Mouse (Mus musculus) liver, embryonic 11.5 days (tissue): ENCODE data around the gene Ccdc170. TPM values are rescaled to one million over a fixed set of nuclear protein-coding genes. Genes with fewer than 3 reads are reported as not detected.

Source experiments
- ATAC-seq: fragments of 200-750 bp; cut with Nextera tagmentation; replicated peaks from 2 replicates; pipeline ENCODE4 v1.8.0; 2017; ENCODE audit warnings: moderate number of reproducible peaks, mild to moderate bottlenecking, moderate TSS enrichment, moderate library complexity; ENCODE audit not compliant: low FRiP score
- DNase-seq: peaks from one replicate; pipeline ENCODE4 v3.0.0-alpha.2; 2017; ENCODE audit warnings: low spot score
- H3K27ac ChIP-seq: fragments of 300-500 bp; sonication (generic); 2 replicates; pipeline ENCODE4 v1.5.1; 2014; ENCODE audit warnings: mild to moderate bottlenecking, low read depth, low read length, control low read depth
- H3K27me3 ChIP-seq: fragments of 300-500 bp; sonication (generic); replicated peaks from 2 replicates; pipeline ENCODE4 v1.6.1; 2014; ENCODE audit warnings: low read length, mixed read lengths; ENCODE audit not compliant: control insufficient read depth, insufficient read depth
- H3K36me3 ChIP-seq: fragments of 300-500 bp; sonication (generic); 2 replicates; pipeline ENCODE4 v1.6.1; 2014; ENCODE audit warnings: mild to moderate bottlenecking, low read length, moderate library complexity, mixed read lengths; ENCODE audit not compliant: control insufficient read depth, insufficient read depth
- H3K4me1 ChIP-seq: fragments of 300-500 bp; sonication (generic); replicated peaks from 2 replicates; pipeline ENCODE4 v1.6.1; 2014; ENCODE audit warnings: low read length, mixed read lengths; ENCODE audit not compliant: control insufficient read depth, insufficient read depth
- H3K4me2 ChIP-seq: fragments of 300-500 bp; sonication (generic); 2 replicates; pipeline ENCODE4 v1.6.1; 2014; ENCODE audit warnings: mild to moderate bottlenecking, control low read depth, moderate library complexity
- H3K4me3 ChIP-seq: fragments of 300-500 bp; sonication (generic); 2 replicates; pipeline ENCODE4 v1.5.1; 2014; ENCODE audit warnings: low read depth, low read length, control low read depth
- H3K9ac ChIP-seq: fragments of 300-500 bp; sonication (generic); 2 replicates; pipeline ENCODE4 v1.6.1; 2014; ENCODE audit warnings: low read depth, low read length, control low read depth
- H3K9me3 ChIP-seq: fragments of 300-500 bp; sonication (generic); 2 replicates; pipeline ENCODE4 v1.6.1; 2016; ENCODE audit warnings: low read length, inconsistent platforms, mixed read lengths; ENCODE audit not compliant: control insufficient read depth
- WGBS: fragments of 180-500 bp; shearing (Covaris S2); extraction: QIAGEN DNeasy Blood & Tissue Kit; methylation state at CpG from one replicate; pipeline ENCODE4 v1.1.7; 2014; 5-methylcytosine and 5-hydroxymethylcytosine counted together
- polyA plus RNA-seq: library from polyadenylated mRNA; unstranded; fragments of >200 nt; fragmentation: Nextera tagmentation; extraction: Ambion mirVana; gene quantifications from 2 replicates; pipeline ENCODE4 v1.2.1, GENCODE M21; 2014

The Ccdc170 gene
- polyA plus RNA-seq, 1 experiment from 2014 or later = not detected

- Histone ChIP-seq H3K27ac (no peak overlapping the region), H3K9me3 (no peaks in the 10 kb centered on the region), H3K9ac (no peak overlapping the region), H3K4me1 (0 out of 2 replicates have a peak, but pooled peaks cover 6% of the 10 kb centered on the region), H3K27me3 (no peaks in the 10 kb centered on the region), H3K4me2 (no peak overlapping the region), H3K36me3 (no peaks in the 10 kb centered on the region), H3K4me3 (no peak overlapping the region)
- WGBS = 38% methylated on average over 4 of the region's 4 CpGs
- DNase-seq (no peak), ATAC-seq (no peak)
Measured at GRCm38 (mm10) chr10:4492909-4493308, 10.6 kb downstream of the Ccdc170 start.

- Histone ChIP-seq H3K27me3 (no peaks in the 10 kb centered on the region), H3K4me3 (no peak overlapping the region), H3K9me3 (no peaks in the 10 kb centered on the region), H3K4me1 (no peaks in the 10 kb centered on the region), H3K9ac (no peak overlapping the region), H3K4me2 (no peak overlapping the region), H3K36me3 (no peaks in the 10 kb centered on the region), H3K27ac (no peak overlapping the region)
- DNase-seq (no peak), ATAC-seq (no peak)
- 85% methylated on average over 8 of the region's 8 CpGs for WGBS
Measured at GRCm38 (mm10) chr10:4503251-4503650, 20.9 kb downstream of the Ccdc170 start.

DNA sequence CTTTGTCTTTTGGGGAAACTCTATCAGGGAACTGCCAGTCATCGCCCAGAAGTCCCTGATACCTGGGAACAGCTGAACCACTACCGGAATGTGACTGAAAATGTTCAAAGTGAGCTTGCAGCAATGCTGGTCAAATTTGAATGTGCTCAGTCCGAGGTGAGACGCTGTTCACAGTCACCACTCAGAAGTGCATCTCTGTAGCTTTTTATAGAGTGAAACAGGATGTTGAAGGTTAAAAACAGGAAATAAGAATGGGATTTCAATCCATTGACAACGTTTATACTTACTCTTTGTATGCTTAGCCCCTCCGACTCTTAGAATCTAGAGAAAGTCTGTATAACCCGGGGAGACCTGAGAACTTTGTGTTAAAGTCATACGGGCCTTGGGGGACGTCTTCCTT is 30.4 kb downstream of the Ccdc170 start:
- no peaks in the 10 kb centered on the region for H3K4me1 ChIP-seq
- ATAC-seq = no peak
- no peaks in the 10 kb centered on the region for H3K36me3 ChIP-seq
- no peaks in the 10 kb centered on the region for H3K9me3 ChIP-seq
- no peak overlapping the region for H3K4me3 ChIP-seq
- no peak overlapping the region for H3K9ac ChIP-seq
- H3K27ac ChIP-seq = no peak overlapping the region
- no peak overlapping the region for H3K4me2 ChIP-seq
- no peak for DNase-seq
- 70% methylated on average over 9 of the region's 9 CpGs for WGBS
- H3K27me3 ChIP-seq = no peaks in the 10 kb centered on the region

GRCm38 (mm10) chr10:4517614-4518013 is 35.3 kb downstream of the Ccdc170 start:
- 70% methylated on average over 2 of the region's 2 CpGs for WGBS
- ATAC-seq (no peak), DNase-seq (no peak)
- Histone ChIP-seq H3K36me3 (no peaks in the 10 kb centered on the region), H3K4me3 (no peak overlapping the region), H3K4me1 (no peaks in the 10 kb centered on the region), H3K27ac (no peak overlapping the region), H3K4me2 (no peak overlapping the region), H3K9ac (no peak overlapping the region), H3K27me3 (no peaks in the 10 kb centered on the region), H3K9me3 (no peaks in the 10 kb centered on the region)

DNA sequence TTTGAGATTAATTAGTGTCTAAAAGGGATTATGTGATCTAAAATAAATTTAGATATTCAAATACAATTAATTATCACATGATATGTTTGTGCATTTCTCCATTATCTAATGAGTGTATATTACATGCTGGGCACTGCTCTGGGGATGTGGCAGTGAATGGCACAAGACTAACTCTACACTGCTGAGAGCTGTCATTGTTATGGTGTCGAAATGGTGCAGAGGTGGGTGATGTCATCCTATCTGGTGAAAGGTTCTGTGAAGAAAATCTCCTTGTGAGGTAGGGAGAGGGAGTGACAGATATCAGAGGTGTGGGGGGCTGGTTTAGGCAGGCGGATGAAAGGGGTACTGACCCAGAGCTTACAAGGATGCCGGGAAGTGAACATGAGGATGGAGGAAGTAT is 37.3 kb downstream of the Ccdc170 start:
- no peak for DNase-seq

GRCm38 (mm10) chr10:4520394-4521102 is 38.2 kb downstream of the Ccdc170 start:
- H3K36me3 ChIP-seq = no peaks in the 10 kb centered on the region
- H3K27me3 ChIP-seq = no peaks in the 10 kb centered on the region
- H3K4me3 ChIP-seq = no peak overlapping the region
- no peak overlapping the region for H3K4me2 ChIP-seq
- no peak overlapping the region for H3K9ac ChIP-seq
- no peak for DNase-seq
- ATAC-seq = no peak
- H3K9me3 ChIP-seq = no peaks in the 10 kb centered on the region
- WGBS = 69% methylated on average over 6 of the region's 6 CpGs
- H3K27ac ChIP-seq = no peak overlapping the region
- H3K4me1 ChIP-seq = no peaks in the 10 kb centered on the region

More for the DNA sequence above, 37.3 kb downstream of the Ccdc170 start:
- no peaks in the 10 kb centered on the region for H3K36me3 ChIP-seq
- H3K9me3 ChIP-seq = no peaks in the 10 kb centered on the region
- no peaks in the 10 kb centered on the region for H3K4me1 ChIP-seq
- 77% methylated on average over 3 of the region's 3 CpGs for WGBS
- no peaks in the 10 kb centered on the region for H3K27me3 ChIP-seq
- ATAC-seq = no peak
- H3K27ac ChIP-seq = no peak overlapping the region
- H3K4me2 ChIP-seq = no peak overlapping the region
- H3K4me3 ChIP-seq = no peak overlapping the region
- no peak overlapping the region for H3K9ac ChIP-seq

DNA sequence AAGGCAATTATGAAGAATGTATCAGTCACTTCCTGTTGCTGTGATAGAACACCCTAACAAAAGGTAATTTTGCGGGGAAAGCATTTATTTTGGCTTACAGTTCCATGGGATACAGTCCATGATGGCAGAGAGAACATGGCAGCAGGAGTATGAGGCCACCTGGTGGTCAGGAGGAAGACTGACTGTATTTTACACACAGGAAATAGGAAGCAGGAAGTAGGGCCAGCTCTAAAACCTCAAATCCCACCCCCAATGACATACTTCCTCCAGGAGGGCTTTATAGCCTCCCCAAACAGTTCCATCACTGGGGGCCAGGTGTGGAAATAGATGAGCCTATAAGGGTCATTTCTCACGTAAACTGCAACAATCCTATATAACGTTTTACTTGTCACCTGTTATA is 39.8 kb downstream of the Ccdc170 start:
- no peak overlapping the region for H3K27ac ChIP-seq
- no peak overlapping the region for H3K4me3 ChIP-seq
- no peaks in the 10 kb centered on the region for H3K36me3 ChIP-seq
- no peaks in the 10 kb centered on the region for H3K4me1 ChIP-seq
- H3K4me2 ChIP-seq = no peak overlapping the region
- 89% methylated on average over 3 of the region's 3 CpGs for WGBS
- no peaks in the 10 kb centered on the region for H3K9me3 ChIP-seq
- no peaks in the 10 kb centered on the region for H3K27me3 ChIP-seq
- ATAC-seq (no peak), DNase-seq (no peak)
- no peak overlapping the region for H3K9ac ChIP-seq

- DNase-seq (no peak), ATAC-seq (no peak)
- no peaks in the 10 kb centered on the region for H3K9me3 ChIP-seq
- no peak overlapping the region for H3K4me3 ChIP-seq
- no peaks in the 10 kb centered on the region for H3K4me1 ChIP-seq
- 45% methylated on average over 4 of the region's 4 CpGs for WGBS
- H3K36me3 ChIP-seq = no peaks in the 10 kb centered on the region
- no peak overlapping the region for H3K4me2 ChIP-seq
- no peaks in the 10 kb centered on the region for H3K27me3 ChIP-seq
- H3K27ac ChIP-seq = no peak overlapping the region
- no peak overlapping the region for H3K9ac ChIP-seq
Measured at GRCm38 (mm10) chr10:4523078-4523477, 40.8 kb downstream of the Ccdc170 start.

DNA sequence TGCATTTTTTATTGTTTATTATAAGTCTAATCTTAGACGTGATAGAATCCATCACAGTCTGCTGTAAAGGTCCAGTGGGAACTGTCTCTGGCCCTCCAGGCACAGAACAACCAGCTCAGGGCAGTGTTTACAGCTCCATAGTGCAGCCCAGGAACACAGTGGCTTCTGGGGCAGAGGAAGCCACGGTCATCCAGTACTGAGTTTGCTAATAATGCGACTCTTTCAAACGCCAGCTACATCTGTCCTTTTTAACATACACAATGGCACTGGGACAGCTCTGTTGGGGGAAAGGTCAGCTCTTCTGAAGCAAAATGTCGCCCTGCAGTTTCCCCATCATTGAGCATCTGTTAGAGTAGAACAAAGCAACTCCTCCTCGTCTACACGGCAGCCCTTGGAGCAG is 45.7 kb downstream of the Ccdc170 start:
- Histone ChIP-seq H3K27ac (no peak overlapping the region), H3K27me3 (no peaks in the 10 kb centered on the region), H3K36me3 (no peaks in the 10 kb centered on the region)

More for the DNA sequence above, 45.7 kb downstream of the Ccdc170 start:
- no peak overlapping the region for H3K4me2 ChIP-seq
- no peaks in the 10 kb centered on the region for H3K4me1 ChIP-seq
- H3K9ac ChIP-seq = no peak overlapping the region
- 73% methylated on average over 7 of the region's 7 CpGs for WGBS
- no peaks in the 10 kb centered on the region for H3K9me3 ChIP-seq
- no peak overlapping the region for H3K4me3 ChIP-seq
- no peak for ATAC-seq
- no peak for DNase-seq
